Mouse (Mus musculus) hindbrain, embryonic 16.5 days (tissue): ENCODE measurements around the gene Alas2. TPM values are rescaled to one million over a fixed set of nuclear protein-coding genes. Genes with fewer than 3 reads are reported as not detected.

Experiments
- ATAC-seq: fragments of 200-750 bp; cut with Nextera tagmentation; 2 replicates; pipeline ENCODE4 v1.8.0; 2017; ENCODE audit warnings: moderate TSS enrichment, moderate library complexity
- H3K27ac ChIP-seq: fragments of 300-500 bp; sonication (generic); 2 replicates; pipeline ENCODE4 v1.5.1; 2014; ENCODE audit warnings: low read depth, mild to moderate bottlenecking, control low read depth, low read length, moderate library complexity
- H3K27me3 ChIP-seq: fragments of 300-500 bp; sonication (generic); replicated peaks from 2 replicates; pipeline ENCODE4 v1.6.1; 2014; ENCODE audit warnings: low read length; ENCODE audit not compliant: control insufficient read depth, insufficient read depth
- H3K36me3 ChIP-seq: fragments of 300-500 bp; sonication (generic); 2 replicates; pipeline ENCODE4 v1.6.1; 2014; ENCODE audit warnings: mild to moderate bottlenecking, low read length, moderate library complexity, mixed read lengths; ENCODE audit not compliant: control insufficient read depth, insufficient read depth
- H3K4me1 ChIP-seq: fragments of 300-500 bp; sonication (generic); 2 replicates; pipeline ENCODE4 v1.6.1; 2014; ENCODE audit warnings: low read depth, low read length; ENCODE audit not compliant: control insufficient read depth, insufficient read depth
- H3K4me2 ChIP-seq: fragments of 300-500 bp; sonication (generic); 2 replicates; pipeline ENCODE4 v1.6.1; 2014; ENCODE audit warnings: mild to moderate bottlenecking, low read length, control low read depth, moderate library complexity
- H3K4me3 ChIP-seq: fragments of 300-500 bp; sonication (generic); 2 replicates; pipeline ENCODE4 v1.5.1; 2014; ENCODE audit warnings: mild to moderate bottlenecking, low read length, control low read depth, moderate library complexity
- H3K9ac ChIP-seq: fragments of 300-500 bp; sonication (generic); 2 replicates; pipeline ENCODE4 v1.6.1; 2014; ENCODE audit warnings: low read depth, mild to moderate bottlenecking, control low read depth, low read length, moderate library complexity
- H3K9me3 ChIP-seq: fragments of 300-500 bp; sonication (generic); 2 replicates; pipeline ENCODE4 v1.6.1; 2014; ENCODE audit warnings: mild to moderate bottlenecking, low read length, moderate library complexity; ENCODE audit not compliant: control insufficient read depth
- WGBS: fragments of 180-500 bp; shearing (Covaris S2); extraction: QIAGEN DNeasy Blood & Tissue Kit; methylation state at CpG from one replicate; pipeline ENCODE4 v1.1.7; 2014; 5-methylcytosine and 5-hydroxymethylcytosine counted together
- microRNA-seq: library from miRNA; unstranded; fragments of <30 nt; microRNA quantifications from one replicate; pipeline ENCODE4, GENCODE M21; 2017
- polyA plus RNA-seq: library from polyadenylated mRNA; unstranded; fragments of >200 nt; fragmentation: Nextera tagmentation; extraction: Ambion mirVana; gene quantifications from 2 replicates; pipeline ENCODE4 v1.2.1, GENCODE M21; 2015

The Alas2 gene
- polyA plus RNA-seq, 1 experiment from 2014 or later: 46.4 TPM

DNA sequence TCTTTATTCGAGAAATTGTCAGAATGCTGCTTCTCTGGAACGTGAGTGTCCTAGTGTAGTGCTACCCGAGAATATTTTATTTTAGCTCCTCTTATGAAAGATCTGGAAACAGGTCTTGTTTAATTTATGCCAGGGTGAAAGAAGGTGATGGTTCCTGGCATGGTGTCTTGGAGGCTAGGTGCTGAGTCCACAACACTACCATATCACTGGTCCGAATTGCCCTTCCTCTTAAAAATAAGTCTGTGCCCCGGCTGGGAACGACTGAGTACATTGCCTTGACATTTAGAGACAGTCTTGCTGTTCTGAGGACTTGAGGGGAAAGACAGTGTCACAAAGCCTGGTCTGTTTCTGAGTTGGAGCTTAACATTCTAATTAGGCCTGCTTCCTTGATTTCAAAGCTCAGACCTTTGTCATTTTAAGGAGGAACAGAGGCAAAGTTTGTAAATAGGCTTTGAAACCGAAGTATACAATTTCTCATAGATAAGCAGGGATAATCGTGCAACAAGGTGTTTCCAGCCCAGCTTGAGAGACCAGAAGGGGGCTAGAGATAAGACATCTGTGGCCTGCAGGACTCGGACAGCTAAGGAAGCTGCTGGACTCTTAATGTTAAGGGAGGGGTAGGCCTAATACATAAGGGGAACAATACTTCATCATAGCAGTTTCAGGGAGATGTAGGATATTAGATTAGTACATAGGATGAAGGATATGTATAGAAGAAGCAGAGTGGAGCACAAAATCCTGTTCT is 48.0 kb downstream of the Alas2 start:
- Histone ChIP-seq H3K4me1 (no peaks in the 10 kb centered on the region), H3K9me3 (no peaks in the 10 kb centered on the region), H3K27me3 (no peaks in the 10 kb centered on the region), H3K4me3 (no peak overlapping the region), H3K27ac (no peak overlapping the region), H3K36me3 (no peaks in the 10 kb centered on the region), H3K4me2 (no peak overlapping the region), H3K9ac (no peak overlapping the region)
- WGBS: 91% methylated on average over 9 of the region's 9 CpGs
- no peak for ATAC-seq

GRCm38 (mm10) chrX:150598882-150599281 is 51.7 kb downstream of the Alas2 start:
- Histone ChIP-seq H3K4me3 (no peak overlapping the region), H3K4me2 (no peak overlapping the region), H3K27me3 (no peaks in the 10 kb centered on the region), H3K4me1 (no peaks in the 10 kb centered on the region), H3K27ac (no peak overlapping the region), H3K36me3 (no peaks in the 10 kb centered on the region), H3K9ac (no peak overlapping the region), H3K9me3 (no peaks in the 10 kb centered on the region)
- ATAC-seq: no peak
- WGBS: 66% methylated on average over 2 of the region's 2 CpGs

Small RNA genes lying within 50 kb of the gene (microRNA-seq; reads per million reads assigned to microRNA genes)
- not detected for gene Mir3620

Other genes starting within 250 kb of the Alas2 start
- gene Tmem29, start 88.2 kb upstream of the Alas2 start, polyA plus RNA-seq: 74.6 and 78.2 TPM in 2 replicates
- 4.5 and 4.8 TPM in 2 replicates for gene Pfkfb1, start 40.9 kb downstream of the Alas2 start, polyA plus RNA-seq
- gene Apex2, start 42.5 kb downstream of the Alas2 start, polyA plus RNA-seq: 14.8 and 18.1 TPM in 2 replicates
- gene Tro, start 110.2 kb downstream of the Alas2 start, polyA plus RNA-seq: 73.6 and 86.1 TPM in 2 replicates